Mouse (Mus musculus) liver, postnatal 0 days (tissue): ENCODE data around the gene Hddc3.

Experiments used
- CTCF ChIP-seq: sonication (generic); IDR thresholded peaks from 2 replicates; pipeline ENCODE4 v1.5.1; 2016; ENCODE audit warnings: antibody characterized with exemption, low read depth
- EP300 ChIP-seq: IDR thresholded peaks from 2 replicates; pipeline ENCODE4 v1.6.1; 2016; ENCODE audit warnings: antibody characterized with exemption, low read depth, mild to moderate bottlenecking

- TF ChIP-seq CTCF (no peak), EP300 (no peak)
Observed at GRCm38 (mm10) chr7:80346173-80346572, 3.3 kb downstream of the Hddc3 start.
